Mouse (Mus musculus) olfactory bulb, adult 2 months (tissue): Measurements from ENCODE around the gene Dip2c.

ENCODE experiments used
- CTCF ChIP-seq: fragments of 200-500 bp; IDR thresholded peaks from 2 replicates; pipeline ENCODE4 v1.5.1; 2012; ENCODE audit warnings: low read depth, mild to moderate bottlenecking, low read length, moderate library complexity; ENCODE audit not compliant: insufficient read depth
- POLR2A ChIP-seq: fragments of 200-500 bp; IDR thresholded peaks from 2 replicates; pipeline ENCODE4 v1.6.1; 2012; ENCODE audit warnings: mild to moderate bottlenecking, low read depth, low read length, moderate library complexity; ENCODE audit not compliant: insufficient read depth

- TF ChIP-seq CTCF (no peak), POLR2A (no peak)
These were observed 142.9 kb downstream of the Dip2c start for GRCm38 (mm10) chr13:9419213-9419612.
